Mouse (Mus musculus) monocyte, adult 59 days (primary cell): ENCODE data around the gene Fam240b. TPM values are rescaled to one million over a fixed set of nuclear protein-coding genes. Genes with fewer than 3 reads are reported as not detected.

Experiments used
- total RNA-seq, 2 experiments: library from RNA; stranded (reverse); gene quantifications; one replicate each; pipeline ENCODE4 v1.2.4; 2023

The Fam240b gene
- total RNA-seq, result not detected

DNA sequence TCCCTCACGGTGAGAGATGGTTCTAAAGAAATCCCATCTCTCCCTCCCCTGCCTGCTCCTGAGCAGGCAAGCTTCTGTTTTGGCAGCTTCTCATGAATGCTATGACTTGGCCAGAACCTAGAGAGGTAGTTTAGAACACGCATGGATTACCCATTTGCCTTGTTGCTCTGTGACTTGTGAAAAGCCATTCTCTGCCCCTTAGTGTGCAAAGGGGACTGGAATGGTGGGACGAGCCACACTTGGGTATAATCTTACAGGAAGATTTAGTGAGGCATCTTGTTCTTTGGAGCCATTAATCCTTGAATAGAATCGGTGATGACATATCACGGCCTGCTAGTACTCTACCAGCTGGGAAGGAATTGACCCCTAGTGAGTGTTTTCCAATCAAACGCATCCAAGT is at the start of gene Fam240b:
Fam240b (minus strand) TSS at position 101 of the 400 bp plus-strand sequence.

GRCm38 (mm10) chr13:64432017-64432995 is 65.3 kb downstream of the Fam240b start, which contains the start of gene Cdk20:
Cdk20 (plus strand) TSS chr13:64432314.

Other genes with a start within 250 kb of the Fam240b start
- gene Cdc14b, start 222.5 kb downstream of the Fam240b start, total RNA-seq, result 10 to 100 TPM in 1 of 2 experiments, 1 to 10 TPM in 1; 9.6 to 12.8 TPM
- gene Aaed1, start 185.1 kb downstream of the Fam240b start, total RNA-seq, result 10 to 100 TPM; 47.3 to 51.5 TPM
- 100 to 1,000 TPM; 119 to 138 TPM for gene Ctsl, start 126.9 kb downstream of the Fam240b start, total RNA-seq
- gene Cdk20, start 65.5 kb downstream of the Fam240b start, total RNA-seq, result 1 to 10 TPM; 6.9 to 8.0 TPM